Mouse (Mus musculus): ENCODE measurements around the gene 1810043G02Rik. TPM values are rescaled to one million over a fixed set of nuclear protein-coding genes. Genes with fewer than 3 reads are reported as not detected.

Gene 1810043G02Rik
- polyA plus RNA-seq, 1 experiment from 2014 or later = 35.1 TPM

DNA sequence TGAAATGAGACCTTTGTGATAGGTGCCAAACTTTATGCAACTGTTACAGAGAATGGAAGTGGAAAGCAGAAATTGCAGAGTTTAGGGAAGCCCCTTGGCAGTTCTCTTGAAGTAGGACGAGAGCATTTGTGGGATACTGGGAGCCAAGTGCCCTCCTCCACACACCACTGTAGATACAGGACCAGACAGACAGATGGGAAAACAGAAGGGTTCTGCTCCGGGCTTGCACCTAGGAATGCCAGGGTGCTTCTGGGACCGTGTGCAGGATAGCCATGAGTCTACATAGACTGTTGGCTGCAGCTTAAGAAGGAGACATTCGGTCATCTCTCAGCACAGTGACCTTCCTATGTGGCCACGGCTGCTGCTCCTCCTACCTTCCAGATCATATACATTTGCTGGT is 3.5 kb upstream of the 1810043G02Rik start:
- H3K27me3 ChIP-seq = peaks cover 9% of the 10 kb centered on the region
- ATAC-seq (ENCODE audit: insufficient number of reproducible peaks, insufficient read depth, low FRiP score, low TSS enrichment) = no peak
- H3K36me3 ChIP-seq = no peaks in the 10 kb centered on the region
- WGBS = 75% methylated on average over 5 of the region's 5 CpGs
- no peak overlapping the region for H3K9ac ChIP-seq
- H3K4me2 ChIP-seq (replicated peaks) = no peak overlapping the region
- no peak overlapping the region for H3K4me3 ChIP-seq
- H3K4me1 ChIP-seq = peaks cover 5% of the 10 kb centered on the region
- H3K9me3 ChIP-seq = no peaks in the 10 kb centered on the region
- H3K27ac ChIP-seq = no peak overlapping the region

DNA sequence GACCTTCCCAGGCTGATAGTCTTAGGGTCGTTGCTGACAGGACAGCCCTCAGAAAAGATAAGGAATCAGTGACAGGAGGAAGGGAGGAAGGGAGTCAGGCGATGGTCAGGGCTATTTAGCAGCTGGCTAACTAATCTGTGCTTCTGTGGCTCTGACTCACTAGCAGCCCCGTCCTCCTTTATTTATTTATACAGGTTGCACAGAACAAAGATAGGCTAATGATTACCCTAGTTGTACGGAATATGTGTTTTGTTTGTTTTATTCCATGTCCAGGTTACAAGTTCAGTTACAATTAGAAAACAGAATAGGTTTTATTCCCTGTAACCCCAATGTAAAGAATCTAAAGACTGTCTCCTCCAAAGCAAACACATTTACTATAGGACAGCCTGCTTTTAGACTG is 2.7 kb upstream of the 1810043G02Rik start:
- peaks cover under 1% of the 10 kb centered on the region; the same call in 1 of the 2 replicates for H3K27me3 ChIP-seq
- peaks cover 5% of the 10 kb centered on the region for H3K4me1 ChIP-seq
- H3K9me3 ChIP-seq = no peaks in the 10 kb centered on the region
- no peak overlapping the region for H3K4me3 ChIP-seq
- no peak overlapping the region for H3K27ac ChIP-seq
- ATAC-seq (ENCODE audit: insufficient number of reproducible peaks, insufficient read depth, low FRiP score, low TSS enrichment) = no peak
- 37% methylated on average over 4 of the region's 4 CpGs for WGBS
- H3K4me2 ChIP-seq (replicated peaks) = no peak overlapping the region
- H3K36me3 ChIP-seq = peaks cover 5% of the 10 kb centered on the region; the same call in 1 of the 2 replicates
- H3K9ac ChIP-seq = no peak overlapping the region

DNA sequence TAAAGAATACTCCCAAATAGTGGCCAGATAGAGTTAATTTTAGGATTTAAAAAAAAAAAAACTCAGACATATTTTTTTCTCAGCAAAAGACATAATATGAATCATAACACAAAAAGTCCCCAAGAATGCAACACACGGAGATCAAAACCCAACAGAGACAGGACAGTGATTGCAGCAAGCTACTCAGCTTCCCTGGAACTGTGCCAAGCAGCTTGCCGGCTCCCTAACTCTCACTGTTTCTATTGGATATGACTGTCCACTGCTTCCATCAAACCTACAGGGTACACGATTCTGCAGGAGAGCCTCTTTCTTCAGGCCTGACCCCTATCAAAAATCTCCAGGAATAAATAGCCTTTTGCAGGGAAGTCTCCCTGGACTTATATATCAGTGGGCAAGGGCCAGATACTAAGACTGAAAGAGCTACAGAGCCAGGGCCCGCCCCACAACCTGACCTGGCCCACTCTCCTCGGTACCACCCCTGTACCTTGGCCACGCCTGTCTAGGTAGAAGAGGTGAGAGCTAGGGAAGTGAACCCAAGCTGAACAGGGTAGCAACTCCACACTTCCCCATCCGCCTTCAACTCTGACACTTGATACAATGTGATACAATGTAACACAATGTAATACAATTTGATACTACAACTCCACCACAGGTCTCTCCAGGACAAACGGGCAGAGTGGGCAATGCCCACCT is 1.7 kb upstream of the 1810043G02Rik start:
- H3K4me3 ChIP-seq = no peak overlapping the region
- H3K9me3 ChIP-seq = no peaks in the 10 kb centered on the region
- H3K9ac ChIP-seq = no peak overlapping the region
- no peak overlapping the region for H3K27ac ChIP-seq
- 72% methylated on average over 8 of the region's 8 CpGs for WGBS
- H3K27me3 ChIP-seq = no peaks in the 10 kb centered on the region
- no peak overlapping the region for H3K4me2 ChIP-seq (replicated peaks)
- H3K4me1 ChIP-seq = peaks cover 5% of the 10 kb centered on the region
- ATAC-seq (ENCODE audit: insufficient number of reproducible peaks, insufficient read depth, low FRiP score, low TSS enrichment) = no peak
- H3K36me3 ChIP-seq = peaks cover 11% of the 10 kb centered on the region; the same call in 1 of the 2 replicates

DNA sequence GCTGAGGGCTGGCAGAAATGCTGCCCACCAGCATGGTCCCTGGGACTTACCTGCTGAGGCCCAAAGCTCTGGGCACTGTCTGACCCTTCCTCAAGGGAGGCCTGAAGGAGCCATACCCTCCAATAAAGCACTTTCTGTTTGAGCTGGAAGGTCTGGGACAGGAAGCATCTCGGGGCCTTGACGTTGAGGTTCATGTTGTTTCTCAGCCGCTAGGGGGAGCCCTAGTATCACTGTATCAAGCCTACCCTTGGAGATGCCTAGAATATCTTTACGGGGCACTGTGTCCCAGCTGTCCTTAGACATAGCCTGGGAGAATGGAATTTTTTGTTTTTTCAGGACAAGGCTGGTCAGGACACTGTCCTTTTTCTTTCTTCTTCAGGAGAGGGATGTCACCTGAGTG is 6.3 kb downstream of the 1810043G02Rik start:
- Histone ChIP-seq H3K9ac (no peak overlapping the region), H3K27me3 (no peaks in the 10 kb centered on the region), H3K36me3 (peaks cover 50% of the 10 kb centered on the region), H3K4me2 (replicated peaks) (no peak overlapping the region), H3K27ac (no peak overlapping the region), H3K4me3 (no peak overlapping the region), H3K9me3 (no peaks in the 10 kb centered on the region), H3K4me1 (no peaks in the 10 kb centered on the region)
- 0 out of 2 replicates have a peak, but pooled peaks have one; percentile 7 for ATAC-seq (ENCODE audit: insufficient number of reproducible peaks, insufficient read depth, low FRiP score, low TSS enrichment)
- WGBS = 2% methylated on average over 4 of the region's 4 CpGs

DNA sequence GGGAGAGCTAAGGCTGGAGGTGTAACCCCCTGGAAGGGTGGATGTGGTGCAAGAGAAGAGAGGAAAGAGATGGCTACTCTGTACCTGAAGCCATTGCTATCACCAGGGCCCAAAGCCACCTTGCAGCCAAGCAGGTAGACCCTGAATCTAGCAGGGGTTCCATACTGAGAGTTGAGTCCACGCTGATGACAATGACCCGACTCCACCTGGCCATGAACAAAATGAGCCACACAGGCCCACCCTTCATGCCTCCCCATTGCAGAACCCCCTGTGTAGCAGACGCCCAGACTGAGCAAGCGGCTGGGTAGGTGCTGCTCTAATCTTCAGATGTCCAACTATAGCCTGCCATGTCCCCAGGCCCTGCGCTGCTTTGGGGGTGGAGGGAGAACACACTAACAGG is 7.5 kb downstream of the 1810043G02Rik start:
- no peaks in the 10 kb centered on the region for H3K9me3 ChIP-seq
- no peak overlapping the region for H3K4me3 ChIP-seq
- no peak for ATAC-seq (ENCODE audit: insufficient number of reproducible peaks, insufficient read depth, low FRiP score, low TSS enrichment)
- no peak overlapping the region for H3K4me2 ChIP-seq (replicated peaks)
- H3K4me1 ChIP-seq = no peaks in the 10 kb centered on the region
- 73% methylated on average over 5 of the region's 5 CpGs for WGBS
- H3K27ac ChIP-seq = no peak overlapping the region
- no peak overlapping the region for H3K9ac ChIP-seq
- peaks cover 56% of the 10 kb centered on the region for H3K36me3 ChIP-seq
- H3K27me3 ChIP-seq = no peaks in the 10 kb centered on the region

DNA sequence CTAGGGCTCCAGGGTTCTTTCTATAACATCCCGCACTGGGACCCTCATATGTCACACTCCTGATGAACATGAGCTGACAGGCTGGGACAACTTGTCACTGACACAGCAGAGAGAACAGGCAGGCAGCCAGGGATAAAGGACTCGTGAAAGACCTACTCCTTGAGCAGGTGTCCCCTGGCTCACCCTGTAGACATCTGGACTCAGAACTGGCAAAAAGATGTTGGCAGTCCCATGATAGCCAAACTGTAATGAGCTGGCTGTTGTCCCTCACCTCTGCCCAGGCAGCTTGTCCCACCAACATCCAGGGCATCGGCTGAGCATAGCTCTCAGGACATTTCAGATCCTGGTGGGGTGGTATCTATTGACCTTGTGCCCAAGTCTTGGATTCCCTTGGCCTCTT is 17.3 kb downstream of the 1810043G02Rik start:
- no peak overlapping the region for H3K4me3 ChIP-seq
- 85% methylated on average over 3 of the region's 3 CpGs for WGBS
- no peak for ATAC-seq (ENCODE audit: insufficient number of reproducible peaks, insufficient read depth, low FRiP score, low TSS enrichment)

DNA sequence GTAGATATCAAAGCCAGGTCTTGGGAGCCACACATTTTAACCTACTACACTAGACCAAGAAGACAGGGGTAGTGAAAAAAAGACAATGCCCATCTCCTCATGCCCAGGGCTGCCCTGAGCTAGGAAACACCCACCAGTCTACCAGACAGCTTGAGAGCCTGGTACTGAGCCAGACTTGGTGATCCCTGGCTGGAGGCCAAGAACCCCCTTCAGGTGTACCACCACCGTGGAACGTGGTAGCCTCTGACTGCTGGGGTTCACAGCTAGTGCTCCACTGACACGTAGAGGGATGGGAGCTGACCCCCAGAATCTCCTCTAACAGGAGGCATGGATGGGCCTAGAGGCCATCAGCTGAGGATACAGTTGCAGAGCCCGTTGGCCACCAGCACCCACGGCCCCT is 21.9 kb downstream of the 1810043G02Rik start:
- H3K36me3 ChIP-seq = peaks cover 80% of the 10 kb centered on the region
- H3K9ac ChIP-seq = no peak overlapping the region
- H3K4me3 ChIP-seq = no peak overlapping the region
- H3K9me3 ChIP-seq = no peaks in the 10 kb centered on the region
- no peak overlapping the region for H3K27ac ChIP-seq
- no peak overlapping the region for H3K4me2 ChIP-seq (replicated peaks)
- ATAC-seq (ENCODE audit: insufficient number of reproducible peaks, insufficient read depth, low FRiP score, low TSS enrichment) = no peak
- no peaks in the 10 kb centered on the region for H3K4me1 ChIP-seq
- WGBS = over 99% methylated on average over 5 of the region's 5 CpGs
- no peaks in the 10 kb centered on the region for H3K27me3 ChIP-seq

More for the DNA sequence above, 17.3 kb downstream of the 1810043G02Rik start:
- no peak overlapping the region for H3K9ac ChIP-seq
- H3K27ac ChIP-seq = no peak overlapping the region
- H3K9me3 ChIP-seq = no peaks in the 10 kb centered on the region
- no peaks in the 10 kb centered on the region for H3K4me1 ChIP-seq
- H3K27me3 ChIP-seq = no peaks in the 10 kb centered on the region
- no peak overlapping the region for H3K4me2 ChIP-seq (replicated peaks)
- H3K36me3 ChIP-seq = peaks cover 94% of the 10 kb centered on the region

DNA sequence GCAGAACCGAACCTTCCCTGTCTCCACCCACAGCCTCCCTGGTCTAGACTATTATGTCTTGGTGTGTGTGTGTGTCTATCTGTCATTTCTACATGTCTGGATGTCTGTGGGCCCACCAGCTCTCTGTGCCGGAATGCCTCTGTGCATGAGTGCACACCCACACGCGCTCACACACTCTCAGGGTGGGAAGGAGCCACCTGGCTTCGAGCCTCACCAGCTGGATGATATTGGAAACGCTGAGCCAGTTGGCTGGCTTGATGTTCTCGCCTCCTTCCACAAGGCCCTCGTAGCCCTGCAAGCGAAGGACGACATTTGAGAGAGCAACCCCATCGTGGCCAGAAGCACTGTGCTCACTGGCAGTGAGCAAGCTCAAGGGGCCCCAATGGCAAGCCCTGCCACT is 23.5 kb downstream of the 1810043G02Rik start:
- Histone ChIP-seq H3K4me3 (no peak overlapping the region), H3K9me3 (no peaks in the 10 kb centered on the region), H3K9ac (no peak overlapping the region), H3K36me3 (peaks cover 71% of the 10 kb centered on the region), H3K4me1 (peaks cover 8% of the 10 kb centered on the region), H3K27ac (no peak overlapping the region), H3K27me3 (no peaks in the 10 kb centered on the region), H3K4me2 (replicated peaks) (no peak overlapping the region)
- WGBS = 93% methylated on average over 11 of the region's 11 CpGs
- no peak for ATAC-seq (ENCODE audit: insufficient number of reproducible peaks, insufficient read depth, low FRiP score, low TSS enrichment)

DNA sequence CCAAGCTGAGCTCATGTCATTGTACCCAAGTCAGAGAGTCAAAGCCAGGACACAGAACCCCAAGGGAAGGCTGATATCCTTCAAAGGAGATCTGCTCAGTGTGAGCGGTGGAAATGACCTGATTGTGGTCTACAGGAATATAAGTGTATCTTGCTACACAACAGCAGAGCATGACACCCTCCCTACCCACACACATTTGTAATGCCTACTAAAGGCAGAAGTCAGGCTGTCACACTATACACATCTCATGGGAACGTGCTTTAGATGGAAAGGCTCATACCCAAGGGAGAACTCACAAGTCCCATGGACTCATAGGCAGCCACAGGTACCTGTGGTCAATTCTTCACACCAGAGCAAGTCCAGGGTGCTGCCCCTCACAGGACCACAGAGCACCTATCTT is 24.0 kb downstream of the 1810043G02Rik start:
- no peaks in the 10 kb centered on the region for H3K27me3 ChIP-seq
- H3K9me3 ChIP-seq = no peaks in the 10 kb centered on the region
- no peak overlapping the region for H3K4me3 ChIP-seq
- 90% methylated on average over 2 of the region's 2 CpGs for WGBS
- H3K4me2 ChIP-seq (replicated peaks) = no peak overlapping the region
- H3K27ac ChIP-seq = no peak overlapping the region
- peaks cover 67% of the 10 kb centered on the region for H3K36me3 ChIP-seq
- no peak for ATAC-seq (ENCODE audit: insufficient number of reproducible peaks, insufficient read depth, low FRiP score, low TSS enrichment)
- no peak overlapping the region for H3K9ac ChIP-seq
- H3K4me1 ChIP-seq = peaks cover 13% of the 10 kb centered on the region

DNA sequence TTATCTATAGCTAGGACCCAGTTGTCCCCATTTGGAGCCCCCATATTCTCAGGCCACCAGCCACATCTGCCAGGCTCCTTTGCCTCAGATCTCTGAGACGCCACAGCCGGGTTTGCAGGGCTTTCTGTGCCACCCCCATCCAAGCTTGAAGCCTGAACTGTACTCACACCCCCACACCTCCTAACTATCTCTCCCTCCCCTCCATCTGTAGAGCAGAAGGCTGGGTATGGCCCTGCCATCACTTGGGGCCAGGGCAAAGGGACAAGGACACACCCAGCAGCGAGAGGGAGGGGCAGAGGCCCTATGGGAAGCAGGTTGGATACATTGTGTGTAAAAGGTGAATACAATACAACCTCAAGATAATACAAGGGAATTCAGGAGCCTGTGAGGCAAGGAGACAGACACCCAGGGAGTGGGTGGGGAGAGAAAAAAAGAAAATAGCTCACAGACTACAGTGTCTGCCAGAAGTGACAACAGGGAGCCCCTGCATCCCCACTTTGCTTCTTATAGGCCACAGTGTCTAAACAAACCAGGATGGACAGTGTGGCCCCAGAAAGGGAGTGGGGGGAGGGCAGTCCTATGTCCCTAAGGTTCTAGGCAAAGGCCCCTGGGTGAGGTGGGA is 26.3 kb downstream of the 1810043G02Rik start:
- ATAC-seq (ENCODE audit: insufficient number of reproducible peaks, insufficient read depth, low FRiP score, low TSS enrichment) = no peak
- H3K36me3 ChIP-seq = peaks cover 44% of the 10 kb centered on the region
- no peak overlapping the region for H3K9ac ChIP-seq
- H3K4me1 ChIP-seq = peaks cover 28% of the 10 kb centered on the region
- no peaks in the 10 kb centered on the region for H3K27me3 ChIP-seq
- no peak overlapping the region for H3K27ac ChIP-seq
- 84% methylated on average over 3 of the region's 3 CpGs for WGBS
- H3K4me3 ChIP-seq = no peak overlapping the region
- H3K9me3 ChIP-seq = no peaks in the 10 kb centered on the region
- H3K4me2 ChIP-seq (replicated peaks) = no peak overlapping the region

DNA sequence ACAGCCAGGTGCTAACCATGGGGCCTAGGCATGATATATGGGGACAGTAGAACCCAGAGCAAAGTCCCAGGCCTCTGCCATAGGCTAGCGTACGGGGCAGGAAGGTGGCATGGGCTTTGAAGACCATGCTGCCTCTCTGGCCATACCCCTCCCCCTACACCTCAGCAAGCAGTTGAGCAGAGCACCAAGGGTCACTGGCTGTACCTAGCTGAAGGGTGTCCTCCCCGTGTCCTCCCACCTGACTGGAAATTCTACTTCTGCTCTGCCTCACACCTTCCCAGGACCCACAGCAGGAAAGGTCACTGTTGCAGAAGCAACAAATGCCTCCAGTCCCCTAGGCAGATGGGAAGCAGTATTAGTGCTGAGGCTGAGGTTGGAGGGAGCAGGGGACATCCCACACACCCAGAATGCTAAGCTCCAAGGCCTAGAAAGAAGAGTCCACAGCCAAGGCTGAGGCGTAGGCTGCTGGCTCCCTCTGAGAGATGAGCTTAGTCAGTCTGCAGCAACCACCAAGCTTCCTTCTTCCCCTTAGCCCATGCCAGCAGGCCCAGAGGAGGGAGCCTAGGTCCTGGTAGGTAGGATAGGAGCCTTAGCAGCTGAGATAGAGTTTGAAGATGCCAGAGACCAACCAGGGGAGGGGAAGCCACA is 27.6 kb downstream of the 1810043G02Rik start:
- ATAC-seq (ENCODE audit: insufficient number of reproducible peaks, insufficient read depth, low FRiP score, low TSS enrichment) = no peak
- Histone ChIP-seq H3K9ac (no peak overlapping the region; the same call in none of the 2 replicates), H3K4me1 (peaks cover 30% of the 10 kb centered on the region), H3K27ac (no peak overlapping the region), H3K4me3 (no peak overlapping the region), H3K9me3 (no peaks in the 10 kb centered on the region), H3K4me2 (replicated peaks) (no peak overlapping the region), H3K27me3 (no peaks in the 10 kb centered on the region), H3K36me3 (peaks cover 31% of the 10 kb centered on the region)
- WGBS = 82% methylated on average over 4 of the region's 4 CpGs

DNA sequence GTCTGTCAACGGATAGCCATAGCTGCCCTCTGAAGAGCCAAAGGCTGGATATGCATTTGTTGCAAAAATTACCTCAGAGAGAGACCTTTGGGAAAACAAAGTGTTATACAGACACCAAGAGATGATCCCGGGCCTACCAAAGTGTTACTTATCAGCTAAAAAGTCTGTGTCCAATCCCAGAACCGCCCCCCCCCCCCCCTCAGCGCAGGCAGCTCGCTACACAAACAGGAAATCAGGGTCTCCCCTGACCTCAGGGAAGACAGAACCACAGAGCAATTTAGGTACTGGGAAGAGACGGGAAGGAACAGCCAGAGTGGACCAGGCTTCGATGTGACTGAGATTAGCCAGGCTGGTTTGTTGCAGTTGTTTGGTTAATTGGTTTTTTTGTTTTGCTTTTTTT is 28.9 kb downstream of the 1810043G02Rik start:
- Histone ChIP-seq H3K27ac (no peak overlapping the region), H3K9ac (no peak overlapping the region), H3K36me3 (peaks cover 18% of the 10 kb centered on the region), H3K9me3 (no peaks in the 10 kb centered on the region), H3K4me3 (no peak overlapping the region), H3K4me1 (peaks cover 30% of the 10 kb centered on the region), H3K4me2 (replicated peaks) (peak overlapping the region; percentile 9; the same call in 1 of the 2 replicates), H3K27me3 (no peaks in the 10 kb centered on the region)
- 16% methylated on average over 7 of the region's 7 CpGs for WGBS
- no peak for ATAC-seq (ENCODE audit: insufficient number of reproducible peaks, insufficient read depth, low FRiP score, low TSS enrichment)

Measured in embryonic facial prominence, embryonic 12.5 days (tissue).